Comparison of ENCODE assay signal across 14 mouse cellular contexts in genomic region chr4:140218853-140219852, GRCm38 (mm10). TPM values are rescaled to one million over a fixed set of nuclear protein-coding genes. Genes with fewer than 3 reads are reported as not detected.
DNase-seq lines count a peak whose midpoint lies in the region; ATAC-seq and TF ChIP-seq lines count a peak whose summit lies in the region.
"Had no signal": no experiment of that assay in that cellular context is flagged by ENCODE, and none has a peak within 500 bp of the region (broad histone marks: within the 10 kb centered on the region; RNA-seq: fewer than 3 reads in every experiment).

No protein-coding gene starts in this region.

- no peak for TF ChIP-seq CTCF in hindbrain, postnatal 0 days (IDR thresholded peaks at IDR 0.05; ENCODE audit: low read depth)

- WGBS in embryonic facial prominence, embryonic 14.5 days = 59% methylated on average over 16 of the region's 17 CpGs
- WGBS in hindbrain, postnatal 0 days = 27% methylated on average over 17 of the region's 17 CpGs

- H3K9me3 ChIP-seq in embryonic facial prominence, embryonic 14.5 days (ENCODE audit: control insufficient read depth, low read length) = no peaks in the 10 kb centered on the region
- no peaks in the 10 kb centered on the region for H3K9me3 ChIP-seq in hindbrain, postnatal 0 days (ENCODE audit: low read length)
- H3K9me3 ChIP-seq: heart, embryonic 13.5 days; liver, embryonic 12.5 days had no signal

- H3K9ac ChIP-seq in embryonic facial prominence, embryonic 14.5 days (ENCODE audit: low read depth, low read length) = no peak overlapping the region
- no peak overlapping the region for H3K9ac ChIP-seq in hindbrain, postnatal 0 days (replicated peaks; ENCODE audit: low read length)
- H3K9ac ChIP-seq: heart, embryonic 13.5 days; liver, embryonic 12.5 days had no signal

- peak; percentile 27; the same call in 1 of the 2 replicates for ATAC-seq in embryonic facial prominence, embryonic 14.5 days (ENCODE audit: low read depth)
- ATAC-seq in hindbrain, postnatal 0 days = peak; percentile 28
- ATAC-seq: liver, embryonic 12.5 days had no signal

- no peaks in the 10 kb centered on the region for H3K27me3 ChIP-seq in embryonic facial prominence, embryonic 14.5 days (replicated peaks; ENCODE audit: control insufficient read depth, insufficient read depth, low read length)
- H3K27me3 ChIP-seq in hindbrain, postnatal 0 days (ENCODE audit: insufficient read depth, low read length) = no peaks in the 10 kb centered on the region

- H3K4me2 ChIP-seq in embryonic facial prominence, embryonic 14.5 days (ENCODE audit: low read depth, low read length) = no peak overlapping the region
- no peak overlapping the region; the same call in 1 of the 2 replicates for H3K4me2 ChIP-seq in hindbrain, postnatal 0 days (ENCODE audit: low read depth, low read length)
- H3K4me2 ChIP-seq: heart, embryonic 13.5 days; liver, embryonic 12.5 days had no signal

- no peak overlapping the region for H3K27ac ChIP-seq in embryonic facial prominence, embryonic 14.5 days (replicated peaks; ENCODE audit: low read depth, low read length)
- H3K27ac ChIP-seq in hindbrain, postnatal 0 days = peak overlapping the region; percentile 71
- H3K27ac ChIP-seq: heart, embryonic 13.5 days; liver, embryonic 12.5 days had no signal

- no peak overlapping the region for H3K4me3 ChIP-seq in embryonic facial prominence, embryonic 14.5 days (ENCODE audit: low read depth, low read length)
- H3K4me3 ChIP-seq in hindbrain, postnatal 0 days (ENCODE audit: low read length) = no peak overlapping the region
- H3K4me3 ChIP-seq: heart, embryonic 13.5 days; liver, embryonic 12.5 days had no signal

- intact Hi-C loops in left cerebral cortex, postnatal 4 days (cut with DNase I) = no loop called here
- intact Hi-C loops in left cerebral cortex, postnatal 36 days (cut with DNase I) = no loop called here
- intact Hi-C loops in left cerebral cortex, postnatal 10 days (cut with DNase I) = no loop called here
- intact Hi-C loops in gastrocnemius, postnatal 14 days (cut with DNase I; ENCODE audit: low total_unique reads) = no loop called here

- H3K4me1 ChIP-seq in embryonic facial prominence, embryonic 14.5 days (ENCODE audit: control insufficient read depth, insufficient read depth, low read length) = no peaks in the 10 kb centered on the region
- H3K4me1 ChIP-seq in hindbrain, postnatal 0 days (ENCODE audit: insufficient read depth, low read length) = peaks cover 31% of the 10 kb centered on the region
- H3K4me1 ChIP-seq: liver, embryonic 12.5 days had no signal

- peak; percentile 86 for DNase-seq in left cerebral cortex, postnatal 4 days
- no peak for DNase-seq in left cerebral cortex, postnatal 36 days (ENCODE audit: low spot score in 2 of 2)
- DNase-seq in embryonic facial prominence, embryonic 14.5 days (ENCODE audit: low spot score) = peak; percentile 24
- peak; percentile 71 for DNase-seq in hindbrain, postnatal 0 days (ENCODE audit: low spot score)
- DNase-seq in retina, postnatal 1 day = peak; percentile 88
- no peak for DNase-seq in right cerebral cortex, adult 18-20 months
- no peak for DNase-seq in left cerebral cortex, postnatal 10 days (ENCODE audit: extremely low spot score in 1 of 2, low spot score in 2 of 2)
- DNase-seq in gastrocnemius, postnatal 14 days = no peak
- DNase-seq: adrenal gland, postnatal 25 days; kidney, postnatal 10 days; thymus, adult 2 months had no signal

- no peaks in the 10 kb centered on the region for H3K36me3 ChIP-seq in embryonic facial prominence, embryonic 14.5 days (ENCODE audit: control insufficient read depth, insufficient read depth, low read length)
- no peaks in the 10 kb centered on the region for H3K36me3 ChIP-seq in hindbrain, postnatal 0 days (ENCODE audit: insufficient read depth, low read length)
- H3K36me3 ChIP-seq: heart, embryonic 13.5 days; liver, embryonic 12.5 days had no signal

RNA-seq across cellular contexts. Expression of gene Igsf21, which starts 27.4 kb away (rescaled TPM):
- total RNA-seq in left cerebral cortex, postnatal 4 days (2021) = 100 to 1,000 TPM; 104 to 114 TPM
- 100 to 1,000 TPM in 1 of 2 experiments, 10 to 100 TPM in 1; 80.4 to 103 TPM for total RNA-seq in left cerebral cortex, postnatal 36 days (2021)
- polyA plus RNA-seq in embryonic facial prominence, embryonic 14.5 days (2014; fragmentation: Nextera tagmentation; extraction: Ambion mirVana) = 1.7 and 2.8 TPM in 2 replicates
- 175 and 176 TPM in 2 replicates for total RNA-seq in hindbrain, postnatal 0 days (2014; rRNA removed)
- polyA plus RNA-seq in hindbrain, postnatal 0 days (2015; fragmentation: Nextera tagmentation; extraction: Ambion mirVana) = 125 and 127 TPM in 2 replicates
- 100 to 1,000 TPM; 147 to 158 TPM for total RNA-seq in left cerebral cortex, postnatal 10 days (2021)
- under 1 TPM; 0.14 to 0.16 TPM for total RNA-seq in gastrocnemius, postnatal 14 days (2021)
- total RNA-seq: megakaryocyte, adult 5-6 weeks had no signal

Comparison
In these comparisons a context has a peak if more than half of its experiments do, and no peak if none do; other contexts are left out.
1. DNase-seq: peak in left cerebral cortex, postnatal 4 days (single experiment), embryonic facial prominence, embryonic 14.5 days (single experiment), hindbrain, postnatal 0 days (single experiment) and retina, postnatal 1 day (single experiment); none in left cerebral cortex, postnatal 36 days (0 of 2), right cerebral cortex, adult 18-20 months (single experiment), left cerebral cortex, postnatal 10 days (0 of 2) and gastrocnemius, postnatal 14 days (single experiment).
2. RNA of gene Igsf21, which starts 27.4 kb away (total RNA-seq): 175 to 176 TPM in hindbrain, postnatal 0 days, 147 to 158 TPM in left cerebral cortex, postnatal 10 days, 104 to 114 TPM in left cerebral cortex, postnatal 4 days and 80.4 to 103 TPM in left cerebral cortex, postnatal 36 days; 0.14 to 0.16 TPM in gastrocnemius, postnatal 14 days; every median in the first group is over 10 times any median in the second.